ENCODE assay signal across 21 mouse cellular contexts in the genomic region with DNA sequence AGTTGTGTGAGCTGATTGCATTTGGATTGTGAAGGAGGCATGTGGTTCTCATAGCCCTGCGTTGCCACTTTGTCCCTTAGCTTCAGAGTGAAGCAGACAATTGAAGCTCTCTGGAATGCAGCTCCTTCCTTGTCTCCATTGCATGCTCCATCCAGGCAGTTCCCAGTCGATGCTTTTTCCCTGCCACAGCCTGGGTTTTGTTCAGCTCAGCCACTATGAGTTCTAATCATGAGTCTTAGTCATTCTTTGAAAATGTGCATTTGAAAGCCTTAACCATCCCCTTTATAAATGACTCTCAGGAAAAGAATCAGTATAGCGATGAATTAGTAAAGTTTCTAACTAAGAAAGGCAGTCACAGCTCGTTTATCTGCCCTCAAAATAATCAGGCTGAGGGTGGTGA.
DNase-seq lines count a peak whose midpoint lies in the region; ATAC-seq lines count a peak whose summit lies in the region.
"Had no signal": no experiment of that assay in that cellular context is flagged by ENCODE, and none has a peak within 500 bp of the region (broad histone marks: within the 10 kb centered on the region; RNA-seq: fewer than 3 reads in every experiment).

No protein-coding gene starts in this region.

- no peak overlapping the region for H3K4me2 ChIP-seq in hindbrain, embryonic 16.5 days (ENCODE audit: low read length)
- no peak overlapping the region for H3K4me2 ChIP-seq in hindbrain, embryonic 12.5 days (replicated peaks)
- no peak overlapping the region for H3K4me2 ChIP-seq in neural tube, embryonic 13.5 days
- H3K4me2 ChIP-seq: heart, embryonic 11.5 days; intestine, embryonic 15.5 days; liver, embryonic 13.5 days; lung, embryonic 14.5 days; midbrain, embryonic 11.5 days had no signal

- 0 out of 2 replicates have a peak overlapping the region, but pooled peaks have one; percentile 23 for H3K27ac ChIP-seq in hindbrain, embryonic 16.5 days (ENCODE audit: low read depth, low read length)
- H3K27ac ChIP-seq in hindbrain, embryonic 12.5 days: no peak overlapping the region
- peak overlapping the region; percentile 33 for H3K27ac ChIP-seq in neural tube, embryonic 13.5 days (replicated peaks)
- H3K27ac ChIP-seq in embryonic facial prominence, embryonic 10.5 days (replicated peaks): peak overlapping the region; percentile 61
- H3K27ac ChIP-seq: hindbrain, embryonic 10.5 days; intestine, embryonic 15.5 days; liver, embryonic 13.5 days had no signal

- H3K9me3 ChIP-seq in hindbrain, embryonic 16.5 days (ENCODE audit: control insufficient read depth, low read length): no peaks in the 10 kb centered on the region
- no peaks in the 10 kb centered on the region for H3K9me3 ChIP-seq in hindbrain, embryonic 12.5 days (replicated peaks)
- no peaks in the 10 kb centered on the region for H3K9me3 ChIP-seq in neural tube, embryonic 13.5 days
- no peaks in the 10 kb centered on the region for H3K9me3 ChIP-seq in embryonic facial prominence, embryonic 10.5 days
- H3K9me3 ChIP-seq: hindbrain, embryonic 10.5 days; intestine, embryonic 15.5 days; liver, embryonic 13.5 days had no signal

- WGBS in hindbrain, embryonic 16.5 days: 26% methylated on average over 4 of the region's 4 CpGs
- WGBS in hindbrain, embryonic 12.5 days: 37% methylated on average over 4 of the region's 4 CpGs
- WGBS in neural tube, embryonic 13.5 days: 33% methylated on average over 4 of the region's 4 CpGs
- WGBS in embryonic facial prominence, embryonic 10.5 days: 33% methylated on average over 4 of the region's 4 CpGs

- no peak overlapping the region for H3K9ac ChIP-seq in hindbrain, embryonic 16.5 days (ENCODE audit: low read depth, low read length)
- H3K9ac ChIP-seq in hindbrain, embryonic 12.5 days: no peak overlapping the region
- no peak overlapping the region for H3K9ac ChIP-seq in neural tube, embryonic 13.5 days
- H3K9ac ChIP-seq: forebrain, postnatal 0 days; intestine, embryonic 15.5 days; liver, embryonic 13.5 days; lung, embryonic 14.5 days had no signal

- DNase-seq in neural tube, embryonic 10.5 days (ENCODE audit: extremely low spot score, low spot score): no peak
- no peak for DNase-seq in embryonic facial prominence, embryonic 10.5 days (ENCODE audit: low spot score)
- DNase-seq in embryo, embryonic 11 days: no peak
- DNase-seq in right cerebral cortex, adult 18-20 months: no peak
- DNase-seq: adrenal gland, postnatal 14 days; cerebellum, adult 8-10 months; forebrain, postnatal 0 days; kidney, adult 9 months; kidney, postnatal 36 days; layer of hippocampus, adult 9-11 months; liver, embryonic 13.5 days; lung, embryonic 14.5 days; right cerebral cortex, postnatal 4 days; thymus, postnatal 14 days had no signal

- no peak overlapping the region for H3K4me3 ChIP-seq in hindbrain, embryonic 16.5 days (ENCODE audit: low read length)
- H3K4me3 ChIP-seq in hindbrain, embryonic 12.5 days: no peak overlapping the region
- no peak overlapping the region for H3K4me3 ChIP-seq in neural tube, embryonic 13.5 days
- no peak overlapping the region for H3K4me3 ChIP-seq in embryonic facial prominence, embryonic 10.5 days
- H3K4me3 ChIP-seq: hindbrain, embryonic 10.5 days; intestine, embryonic 15.5 days; liver, embryonic 13.5 days had no signal

- no peak for ATAC-seq in hindbrain, embryonic 16.5 days
- no peak for ATAC-seq in hindbrain, embryonic 12.5 days (ENCODE audit: low FRiP score)
- no peak for ATAC-seq in neural tube, embryonic 13.5 days (ENCODE audit: low read depth)
- ATAC-seq: forebrain, postnatal 0 days; intestine, embryonic 15.5 days had no signal

- no peaks in the 10 kb centered on the region for H3K27me3 ChIP-seq in hindbrain, embryonic 16.5 days (replicated peaks; ENCODE audit: control insufficient read depth, insufficient read depth, low read length)
- no peaks in the 10 kb centered on the region for H3K27me3 ChIP-seq in hindbrain, embryonic 12.5 days
- H3K27me3 ChIP-seq in neural tube, embryonic 13.5 days: no peaks in the 10 kb centered on the region
- H3K27me3 ChIP-seq in embryonic facial prominence, embryonic 10.5 days (replicated peaks; ENCODE audit: low read depth, poor library complexity, severe bottlenecking): no peaks in the 10 kb centered on the region
- H3K27me3 ChIP-seq: intestine, embryonic 15.5 days; liver, embryonic 13.5 days had no signal

- H3K36me3 ChIP-seq in hindbrain, embryonic 16.5 days (ENCODE audit: control insufficient read depth, insufficient read depth, low read length): 0 out of 2 replicates have a peak, but pooled peaks cover 2% of the 10 kb centered on the region
- no peaks in the 10 kb centered on the region for H3K36me3 ChIP-seq in hindbrain, embryonic 12.5 days
- peaks cover 35% of the 10 kb centered on the region for H3K36me3 ChIP-seq in neural tube, embryonic 13.5 days
- H3K36me3 ChIP-seq in embryonic facial prominence, embryonic 10.5 days (replicated peaks): no peaks in the 10 kb centered on the region
- H3K36me3 ChIP-seq: hindbrain, embryonic 10.5 days; intestine, embryonic 15.5 days; liver, embryonic 13.5 days had no signal

- H3K4me1 ChIP-seq in hindbrain, embryonic 16.5 days (ENCODE audit: control insufficient read depth, insufficient read depth, low read depth, low read length): peaks cover 4% of the 10 kb centered on the region
- H3K4me1 ChIP-seq in hindbrain, embryonic 12.5 days: peaks cover 9% of the 10 kb centered on the region; the same call in 1 of the 2 replicates
- H3K4me1 ChIP-seq in neural tube, embryonic 13.5 days (replicated peaks): peaks cover 61% of the 10 kb centered on the region
- peaks cover 36% of the 10 kb centered on the region for H3K4me1 ChIP-seq in embryonic facial prominence, embryonic 10.5 days
- H3K4me1 ChIP-seq: intestine, embryonic 15.5 days; liver, embryonic 13.5 days had no signal
